Mouse (Mus musculus): ENCODE data around the gene Tmem132b. TPM values are rescaled to one million over a fixed set of nuclear protein-coding genes. Genes with fewer than 3 reads are reported as not detected.
A peak's percentile ranks its signal among the peaks of the same experiment; 100 is the strongest.
"Not testable (repeated sequence)": the region's sequence is repeated elsewhere in the genome, so short reads cannot be mapped to it uniquely, and the experiment has no call there.

The Tmem132b gene
- total RNA-seq (2022), result 1 to 10 TPM; 2.6 to 7.0 (median 4.5) TPM

- no peak for DNase-seq (ENCODE audit: low spot score in 2 of 2)
Observed at GRCm38 (mm10) chr5:125531634-125532033, at the start of gene Tmem132b. Gene Tmem132b (plus strand): TSS chr5:125531774.

GRCm38 (mm10) chr5:125482474-125482873, 49.1 kb upstream of the Tmem132b start:
- DNase-seq (ENCODE audit: low spot score in 2 of 2), result no peak

GRCm38 (mm10) chr5:125483712-125484611, 47.6 kb upstream of the Tmem132b start:
- no peak for DNase-seq (ENCODE audit: low spot score in 2 of 2)

DNA sequence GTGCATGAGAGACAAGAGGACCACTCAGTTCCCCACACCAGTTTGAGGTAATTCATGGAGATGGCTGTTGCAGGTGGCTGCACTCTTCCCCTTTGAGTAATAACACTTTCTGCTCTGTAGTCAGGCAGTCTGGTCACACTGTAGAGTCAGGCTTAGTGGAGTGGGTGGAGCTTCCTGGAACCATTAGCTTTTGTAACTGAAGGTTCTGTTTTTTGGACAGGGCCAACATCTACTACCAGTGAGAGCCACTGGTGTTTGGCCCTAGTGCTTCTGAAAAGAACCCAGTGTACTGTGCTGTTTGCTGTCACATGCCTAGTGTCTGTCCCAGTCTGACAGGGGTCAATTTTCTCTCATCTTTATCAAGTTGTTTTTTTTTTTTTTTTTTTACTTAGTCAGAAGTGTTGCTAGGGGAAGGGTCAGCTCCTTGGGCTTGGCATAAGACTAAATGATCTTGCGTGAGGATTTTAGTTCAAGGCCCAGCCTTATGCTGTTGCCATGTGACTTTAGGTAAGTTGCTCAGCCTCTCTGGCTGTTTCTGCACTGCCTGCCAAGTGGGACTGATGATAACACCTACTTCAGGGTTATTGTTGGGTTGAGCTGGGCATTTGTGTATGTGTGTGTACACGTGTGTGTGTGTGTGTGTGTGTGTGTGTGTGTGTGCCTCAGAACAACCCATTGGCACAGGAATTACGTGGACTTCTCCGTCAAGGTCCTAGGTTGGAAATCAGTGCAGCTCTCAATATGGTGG, 46.4 kb upstream of the Tmem132b start:
- no peak for DNase-seq (ENCODE audit: low spot score in 2 of 2)

GRCm38 (mm10) chr5:125486088-125486487, 45.5 kb upstream of the Tmem132b start:
- no peak for DNase-seq (ENCODE audit: low spot score in 2 of 2)

GRCm38 (mm10) chr5:125487375-125488115, 44.0 kb upstream of the Tmem132b start:
- no peak for DNase-seq (ENCODE audit: low spot score in 2 of 2)

- no peak for DNase-seq (ENCODE audit: low spot score in 2 of 2)
Observed at GRCm38 (mm10) chr5:125488116-125488455, 43.5 kb upstream of the Tmem132b start.

DNA sequence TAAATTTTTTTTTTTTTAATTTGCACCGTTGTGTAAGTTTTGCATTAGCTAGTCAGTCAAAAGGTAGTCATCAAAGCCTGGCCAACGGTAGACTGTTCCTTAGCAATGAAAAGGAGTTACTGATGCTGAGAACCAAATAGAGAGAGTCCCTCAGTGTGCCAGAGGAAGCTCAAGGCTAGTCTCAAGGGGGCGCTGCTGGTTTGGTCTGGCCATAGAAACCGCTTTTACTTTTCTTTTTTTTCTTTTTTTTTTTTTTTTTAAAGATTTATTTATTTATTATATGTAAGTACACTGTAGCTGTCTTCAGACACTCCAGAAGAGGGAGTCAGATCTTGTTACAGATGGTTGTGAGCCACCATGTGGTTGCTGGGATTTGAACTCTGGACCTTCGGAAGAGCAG, 42.6 kb upstream of the Tmem132b start:
- not testable (repeated sequence) for DNase-seq (ENCODE audit: low spot score in 2 of 2)

- peak; percentile 50 to 64 for DNase-seq (ENCODE audit: low spot score in 2 of 2)
Observed at GRCm38 (mm10) chr5:125491107-125491506, 40.5 kb upstream of the Tmem132b start.

DNA sequence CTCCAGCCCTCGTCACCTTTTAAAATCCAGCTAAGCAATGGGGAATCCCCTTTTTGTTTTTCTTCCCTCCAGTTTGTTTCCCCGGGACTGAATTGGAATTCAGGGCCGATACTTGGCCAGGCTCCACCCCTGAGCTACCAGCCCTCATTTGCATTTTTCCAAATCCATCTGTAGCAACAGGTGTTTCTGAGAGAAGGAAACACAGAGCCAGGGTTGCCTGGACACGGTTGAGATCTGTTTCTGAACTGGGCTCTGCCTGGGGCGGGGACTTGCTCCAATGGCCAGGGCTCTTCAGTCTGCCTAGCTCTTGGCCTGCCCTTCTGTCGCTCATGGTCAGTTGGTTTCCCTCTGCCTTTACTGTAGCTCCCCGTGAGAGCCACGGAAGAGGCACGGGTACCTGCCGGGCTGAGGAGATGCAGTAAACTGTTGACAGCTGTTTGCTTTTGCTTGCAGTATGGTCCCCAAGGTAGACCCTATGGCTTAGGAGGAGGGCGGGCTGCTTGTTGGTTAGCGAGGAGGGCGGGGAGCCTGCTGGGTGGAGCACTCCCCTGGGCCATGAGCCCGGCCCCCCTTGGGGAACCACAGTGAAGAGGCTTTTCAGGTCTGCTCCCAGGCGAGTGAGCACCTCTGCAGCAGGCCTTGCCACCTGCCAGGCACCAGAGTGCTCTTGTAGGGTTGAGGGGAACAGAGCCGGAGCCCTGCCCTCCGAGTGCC, 39.0 kb upstream of the Tmem132b start:
- peak in 1 of 2 experiments; percentile 24 for DNase-seq (ENCODE audit: low spot score in 2 of 2)

DNA sequence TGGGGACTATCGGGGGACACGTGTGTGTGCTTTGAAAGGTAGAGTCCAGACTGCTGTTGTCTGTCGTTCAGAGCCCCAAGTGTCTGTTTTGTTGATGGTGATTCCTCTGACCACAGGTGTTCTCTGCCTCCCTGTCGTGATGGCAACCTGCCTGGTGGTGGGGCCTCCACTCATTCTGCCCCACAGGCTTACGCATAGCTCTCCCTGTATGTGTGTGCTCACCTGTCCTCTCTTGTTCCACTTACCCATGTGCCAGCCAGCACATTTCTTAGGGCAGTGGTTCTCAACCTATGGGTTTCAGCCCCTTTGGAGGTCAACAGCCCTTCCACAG, 38.5 kb upstream of the Tmem132b start:
- DNase-seq (ENCODE audit: low spot score in 2 of 2), result no peak

DNA sequence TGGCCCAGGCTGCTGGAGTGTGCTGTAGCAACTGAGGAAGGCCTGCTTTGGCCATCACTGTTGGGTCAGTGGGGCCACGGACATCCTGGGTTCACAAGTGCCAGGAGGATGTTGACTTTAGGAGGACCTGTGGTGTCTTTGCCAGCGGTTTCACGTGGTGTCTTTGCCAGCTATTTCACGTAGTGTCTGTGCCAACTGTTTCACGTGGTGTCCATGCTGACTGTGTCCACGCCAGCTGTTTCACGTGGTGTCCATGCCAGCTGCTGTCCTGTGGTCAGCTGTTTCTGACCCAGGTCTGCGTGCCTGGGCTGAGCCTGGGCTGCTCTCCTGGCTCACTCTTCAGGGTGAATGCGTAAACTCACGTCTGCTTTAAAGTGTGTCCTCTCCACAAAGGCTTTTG, 35.9 kb upstream of the Tmem132b start:
- peak; percentile 38 to 57 for DNase-seq (ENCODE audit: low spot score in 2 of 2)

- peak; percentile 50 to 56 for DNase-seq (ENCODE audit: low spot score in 2 of 2)
Observed at GRCm38 (mm10) chr5:125497821-125498600, 33.6 kb upstream of the Tmem132b start.

GRCm38 (mm10) chr5:125501505-125501904, 30.1 kb upstream of the Tmem132b start:
- no peak for DNase-seq (ENCODE audit: low spot score in 2 of 2)

DNA sequence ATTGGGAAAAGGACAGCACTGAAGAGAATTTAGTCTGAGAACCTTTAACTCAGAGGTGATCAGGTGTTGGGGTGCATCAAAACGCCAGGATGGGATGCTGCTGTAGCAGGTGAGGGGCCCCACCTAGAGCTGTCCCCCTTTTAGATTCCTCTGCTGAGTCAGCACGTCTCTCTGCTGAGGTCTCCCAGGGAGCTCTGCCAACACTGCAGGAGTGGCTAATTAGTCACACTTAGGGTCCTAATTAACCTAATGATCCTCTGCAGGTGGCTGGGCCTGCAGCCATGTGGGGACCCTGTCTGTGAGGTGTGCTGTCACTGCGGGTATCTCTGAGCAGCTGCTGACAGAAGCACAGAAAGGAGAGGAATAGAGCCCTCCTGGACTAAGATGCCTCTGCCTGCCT, 29.4 kb upstream of the Tmem132b start:
- DNase-seq (ENCODE audit: low spot score in 2 of 2), result no peak

- DNase-seq (ENCODE audit: low spot score in 2 of 2), result no peak
Observed at GRCm38 (mm10) chr5:125503628-125504027, 27.9 kb upstream of the Tmem132b start.

DNA sequence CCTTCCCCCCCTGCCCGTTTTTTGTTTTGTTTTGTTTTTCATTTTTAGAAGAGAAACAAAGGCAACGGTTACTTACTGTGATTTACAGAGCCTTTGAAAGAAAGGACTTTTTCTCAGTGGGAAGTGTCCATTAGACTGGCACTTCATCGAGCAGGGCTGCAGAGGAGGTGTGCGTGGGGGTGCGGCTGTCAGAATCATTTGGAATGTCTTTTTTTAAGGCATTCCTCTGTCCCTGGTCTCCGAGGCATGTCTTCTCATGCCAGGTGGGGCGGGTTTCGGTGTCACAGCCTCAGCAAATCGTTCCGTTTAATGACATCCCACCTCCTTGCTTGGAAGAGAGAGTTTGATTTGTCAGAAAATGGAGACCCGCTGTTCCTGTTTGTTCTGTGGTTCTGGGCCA, 26.9 kb upstream of the Tmem132b start:
- no peak for DNase-seq (ENCODE audit: low spot score in 2 of 2)

DNA sequence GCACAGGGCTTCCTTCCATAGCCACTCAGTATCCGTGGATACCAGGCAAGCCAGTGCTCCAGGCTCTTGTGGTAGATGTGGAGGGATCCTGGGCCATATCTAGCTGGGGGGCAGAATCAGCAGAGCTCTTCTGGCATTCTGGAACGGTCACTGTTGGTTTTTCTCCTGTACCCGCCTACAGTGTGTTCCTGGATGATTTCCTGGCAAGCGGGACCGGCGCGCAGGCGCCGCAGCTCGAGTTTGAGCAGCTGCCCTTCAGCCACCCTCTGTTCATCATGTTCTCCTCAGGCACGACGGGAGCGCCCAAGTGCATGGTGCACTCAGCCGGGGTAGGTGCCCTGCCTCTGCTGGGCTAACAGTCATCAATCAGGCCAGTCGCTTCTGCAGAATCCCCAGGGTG, 25.6 kb upstream of the Tmem132b start:
- DNase-seq (ENCODE audit: low spot score in 2 of 2), result no peak

DNA sequence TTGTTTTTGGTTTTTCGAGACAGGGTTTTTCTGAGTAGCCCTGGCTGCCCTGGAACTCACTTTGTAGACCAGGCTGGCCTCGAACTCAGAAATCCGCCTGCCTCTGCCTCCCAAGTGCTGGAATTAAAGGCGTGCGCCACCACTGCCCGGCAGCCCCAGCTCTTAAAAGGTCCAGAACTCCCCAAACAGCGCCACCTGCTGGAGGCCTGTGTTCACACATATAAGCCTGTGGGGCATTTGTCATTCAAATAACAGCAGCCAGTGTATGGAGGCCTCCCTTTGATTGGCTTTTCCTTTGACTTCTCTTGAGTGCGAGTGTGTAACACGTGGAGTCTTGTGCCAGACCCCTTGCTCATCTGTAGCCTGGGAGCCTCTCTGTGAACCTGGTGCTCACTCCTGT, 24.0 kb upstream of the Tmem132b start:
- DNase-seq (ENCODE audit: low spot score in 2 of 2), result no peak

DNA sequence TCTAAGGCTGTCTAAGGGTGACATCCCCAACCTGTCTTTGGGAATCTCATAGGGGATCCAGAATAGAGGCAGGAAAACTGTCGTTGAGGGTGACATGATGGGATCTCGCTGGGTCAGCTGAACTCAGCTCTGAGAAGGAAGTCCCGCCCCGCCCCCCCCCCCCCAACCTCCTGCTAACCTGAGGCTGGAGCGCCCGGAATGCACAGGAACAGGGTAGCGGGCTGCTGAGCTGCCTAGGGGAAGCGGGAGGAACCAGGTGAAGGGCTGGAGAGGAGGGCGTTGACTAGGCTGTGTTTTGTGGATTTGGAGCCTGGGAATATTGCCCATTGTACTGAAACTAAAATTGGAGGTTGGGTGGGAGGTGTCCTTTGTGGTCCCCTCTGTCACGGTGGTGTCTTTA, 23.6 kb upstream of the Tmem132b start:
- no peak for DNase-seq (ENCODE audit: low spot score in 2 of 2)

DNA sequence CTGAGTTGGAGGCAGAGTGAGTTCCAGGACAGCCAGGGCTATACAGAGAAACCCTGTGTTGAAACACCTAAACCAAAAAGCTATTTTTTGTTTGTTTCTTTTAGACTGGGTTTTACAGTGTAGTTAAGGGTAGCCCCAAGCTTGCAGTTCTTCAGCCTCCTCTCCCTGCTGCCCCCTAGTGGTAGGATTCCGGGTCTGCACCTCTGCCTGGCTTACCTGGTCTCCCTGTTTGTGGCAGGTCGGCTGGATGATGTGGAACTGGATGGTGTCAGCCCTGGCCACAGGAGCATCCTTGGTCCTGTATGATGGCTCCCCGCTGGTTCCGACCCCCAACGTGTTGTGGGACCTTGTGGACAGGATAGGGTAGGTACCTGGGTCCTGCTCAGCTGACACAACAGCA, 22.0 kb upstream of the Tmem132b start:
- DNase-seq (ENCODE audit: low spot score in 2 of 2), result no peak

All from gastrocnemius, adult 8-10 months (tissue).